Mouse (Mus musculus): ENCODE data around the gene Srp72. TPM values are rescaled to one million over a fixed set of nuclear protein-coding genes. Genes with fewer than 3 reads are reported as not detected.
A peak's percentile ranks its signal among the peaks of the same experiment; 100 is the strongest.

Srp72 gene
- total RNA-seq (2021): 100 to 1,000 TPM in 1 of 2 experiments, 10 to 100 TPM in 1; 93.8 to 100 TPM
- long read RNA-seq, experiment 1, transcript Srp72-201 (19 exons, 3,625 nt): major isoform, 15 of 22 reads
- long read RNA-seq, experiment 1, partial matches to known transcripts: 3 of 22 reads
- long read RNA-seq, experiment 1, other reads (novel, unspliced or antisense): 3 of 22 reads
- long read RNA-seq, experiment 2, transcript Srp72-201 (19 exons, 3,625 nt): major isoform, 5 of 13 reads
- long read RNA-seq, experiment 2, partial matches to known transcripts: 4 of 13 reads
- long read RNA-seq, experiment 2, other reads (novel, unspliced or antisense): 2 of 13 reads

DNA sequence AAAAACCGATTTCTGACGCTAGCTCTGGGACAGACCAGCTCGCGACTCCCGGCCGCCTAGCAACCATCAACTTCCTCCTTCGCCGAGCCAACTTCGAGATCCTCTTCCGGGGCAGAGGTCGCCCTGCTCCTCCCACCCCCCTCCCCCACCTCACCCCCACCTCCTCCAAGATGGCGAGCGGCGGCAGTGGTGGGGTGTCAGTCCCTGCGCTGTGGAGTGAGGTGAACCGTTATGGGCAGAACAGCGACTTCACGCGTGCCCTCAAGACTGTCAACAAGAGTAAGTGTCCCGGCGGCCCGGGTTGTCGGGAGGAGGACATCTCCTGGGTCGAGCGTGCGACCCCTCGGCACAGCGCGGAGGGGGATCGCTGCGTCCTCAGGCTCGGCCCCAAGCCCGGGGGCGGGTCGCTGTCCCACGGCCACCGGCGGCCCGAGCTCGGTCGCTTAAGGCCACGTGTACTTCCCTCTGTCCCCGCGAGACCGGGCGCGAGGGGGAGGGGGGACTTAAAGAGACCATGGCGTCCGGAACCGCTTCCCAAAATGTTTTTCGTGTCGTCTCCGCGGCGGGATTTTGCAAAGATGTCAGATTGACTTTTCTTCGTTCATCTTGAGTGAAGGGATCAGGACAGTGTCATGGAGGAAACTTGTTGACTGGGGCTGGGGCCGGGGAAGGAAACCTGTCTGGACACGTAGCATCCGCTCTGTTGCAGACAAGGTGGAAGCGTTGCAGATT, at the start of gene Srp72:
Gene Srp72 (plus strand): TSS at position 130 of the 732 bp plus-strand sequence.
- peak; percentile 82 to 84 for DNase-seq (ENCODE audit: low spot score in 2 of 2)

DNA sequence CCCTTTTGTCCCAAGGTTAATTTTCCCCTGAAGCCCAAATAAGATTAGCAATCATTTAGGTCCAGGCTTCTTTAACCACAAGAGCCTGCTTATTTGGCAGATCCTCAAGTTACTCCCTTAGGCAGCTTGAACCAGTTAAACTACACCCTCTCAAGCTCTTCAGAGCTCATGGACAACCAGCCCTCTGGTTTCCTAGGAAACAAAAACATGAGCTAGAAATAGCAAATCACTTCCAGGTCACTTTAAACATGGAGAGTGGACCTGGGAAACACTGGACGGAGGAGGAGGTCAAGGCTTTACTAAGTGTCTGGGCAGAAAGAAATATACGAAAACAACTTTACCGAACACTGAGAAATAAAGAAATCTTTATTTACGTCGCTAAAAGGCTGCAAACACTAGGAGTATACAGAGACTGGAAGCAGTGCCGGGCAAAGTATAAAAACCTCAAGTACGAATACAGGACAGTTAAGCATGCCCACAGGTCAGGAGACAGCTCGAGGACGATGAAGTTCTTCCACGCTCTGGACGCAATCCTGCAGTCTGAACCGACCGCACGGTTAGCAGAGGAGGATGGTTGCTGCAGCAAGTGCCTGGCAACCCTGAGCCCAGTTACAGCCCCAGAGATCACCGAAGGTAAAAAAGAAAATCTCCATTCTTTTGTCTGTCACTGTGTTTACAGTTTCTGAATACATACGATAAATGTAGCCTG, 46.2 kb upstream of the Srp72 start:
- DNase-seq (ENCODE audit: low spot score in 2 of 2): no peak

DNA sequence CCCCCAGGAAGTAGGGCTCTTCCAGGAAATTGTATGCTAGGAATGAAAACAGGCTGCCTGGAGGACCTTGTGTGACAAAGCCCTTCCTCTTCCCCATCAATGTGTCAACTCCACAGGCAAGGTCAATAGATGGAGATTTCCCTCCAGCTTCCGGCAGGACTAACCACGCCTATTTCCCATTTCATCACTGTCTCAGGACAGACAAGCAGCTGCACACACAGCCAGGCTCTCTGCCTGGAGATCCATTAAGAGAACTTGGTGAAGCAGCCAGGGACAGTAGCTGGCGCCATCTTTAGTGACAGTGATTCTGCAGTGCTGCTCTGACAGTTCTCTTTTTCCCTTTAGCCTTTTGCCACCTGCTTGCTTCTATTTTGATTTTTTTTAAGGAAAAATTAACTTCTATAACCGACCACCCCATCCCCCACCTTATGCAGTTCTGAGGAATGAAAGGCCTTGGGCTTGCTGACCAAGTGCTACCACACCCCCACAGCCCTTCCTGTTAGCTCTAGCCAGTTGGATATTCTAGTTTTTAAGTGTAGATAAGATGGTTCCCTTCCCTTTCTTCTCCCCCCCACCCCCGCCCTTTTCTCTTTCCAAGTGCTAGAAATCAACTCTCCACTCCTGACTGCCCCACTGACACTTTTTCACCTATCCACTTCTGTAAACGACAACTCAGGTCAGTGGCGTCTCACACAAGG, 45.2 kb upstream of the Srp72 start:
- DNase-seq (ENCODE audit: low spot score in 2 of 2): no peak

DNA sequence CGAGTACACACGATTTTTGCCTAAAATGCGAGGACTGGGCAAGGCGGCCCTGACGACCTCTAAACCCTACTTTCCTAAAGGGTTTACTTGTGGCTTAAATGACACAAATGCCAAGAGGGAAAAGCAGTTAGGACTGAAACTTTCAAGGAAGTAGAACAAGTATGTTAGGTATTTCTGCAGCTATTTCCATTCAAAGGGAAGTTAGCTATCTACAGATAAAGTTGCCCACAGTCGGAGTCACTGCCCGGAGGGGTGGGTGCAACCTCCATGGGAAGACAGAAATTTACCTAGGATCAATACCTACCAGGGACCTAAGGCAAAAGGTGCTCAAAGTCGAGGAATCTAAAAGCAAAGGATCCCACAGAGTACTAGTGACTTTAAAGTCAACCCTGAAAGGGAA, 34.8 kb upstream of the Srp72 start:
- DNase-seq (ENCODE audit: low spot score in 2 of 2): no peak

DNA sequence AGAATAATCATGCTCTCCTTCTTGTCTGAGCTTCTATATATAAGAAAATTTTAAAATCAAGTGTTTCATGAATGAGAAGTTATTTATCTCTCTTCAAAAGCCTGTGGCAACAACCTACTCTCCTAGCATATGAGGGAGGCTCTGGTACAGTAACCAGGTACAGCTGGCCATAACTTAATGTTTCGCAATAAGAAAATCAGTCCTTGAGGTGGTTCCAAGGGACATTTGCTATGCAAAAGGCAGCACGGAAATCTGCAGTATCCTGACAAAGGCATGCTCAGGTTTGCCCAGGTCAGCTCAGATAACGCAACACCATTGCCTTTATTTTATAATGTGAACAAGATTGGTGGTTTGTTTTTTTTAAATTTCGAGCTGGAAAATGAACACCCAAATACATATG, 32.5 kb upstream of the Srp72 start:
- DNase-seq (ENCODE audit: low spot score in 2 of 2): no peak

DNA sequence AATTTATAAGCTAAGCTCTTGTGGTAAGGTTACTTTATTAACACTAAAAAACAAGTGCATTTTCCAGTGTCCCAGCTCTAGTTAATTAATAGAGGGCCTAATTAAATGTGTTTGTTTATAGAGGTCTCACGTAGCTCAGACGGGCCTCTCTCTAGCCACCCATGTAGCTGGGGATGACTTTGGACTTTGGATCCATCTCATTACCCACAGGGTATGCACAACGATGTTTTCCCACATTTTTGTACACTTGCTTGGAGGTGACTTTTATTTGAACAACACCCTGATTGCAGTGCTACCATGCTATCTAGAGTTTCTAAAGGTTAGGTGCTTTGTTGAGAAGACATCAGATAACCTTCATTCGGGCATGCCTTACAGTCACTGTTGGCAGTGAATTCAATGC, 32.0 kb upstream of the Srp72 start:
- DNase-seq (ENCODE audit: low spot score in 2 of 2): no peak

DNA sequence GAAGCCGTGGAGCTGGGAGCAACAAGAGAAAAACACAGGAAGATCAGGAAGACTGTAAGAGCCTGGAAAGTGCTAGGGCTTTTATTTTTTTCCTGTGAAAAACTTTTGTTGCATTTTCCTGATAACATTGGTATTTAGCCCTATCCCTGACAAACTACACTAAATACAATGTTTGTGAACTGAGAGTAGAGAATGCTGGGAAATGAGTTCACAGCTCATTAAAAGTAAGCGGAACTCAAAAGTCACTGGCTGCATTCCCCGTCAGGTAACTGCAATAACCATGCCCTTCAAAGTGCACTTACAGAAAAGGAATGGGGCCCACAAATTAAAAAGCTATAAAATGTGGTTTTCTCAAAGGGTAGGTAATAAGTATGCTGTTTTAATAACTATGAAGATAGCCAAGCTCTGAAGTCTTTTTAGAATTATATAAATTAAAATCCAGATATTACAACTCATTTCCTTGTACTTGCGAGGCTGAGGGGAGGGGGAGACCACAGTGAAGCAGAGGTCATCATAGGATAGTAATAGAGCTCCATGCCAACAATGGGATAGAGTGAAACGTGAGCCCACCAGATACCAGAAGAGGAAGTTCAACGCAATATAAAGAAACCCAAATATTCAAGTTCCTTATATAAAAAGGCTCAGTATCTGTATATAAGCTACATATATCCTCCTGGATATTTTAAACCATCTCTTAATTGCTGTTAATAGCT, 29.4 kb upstream of the Srp72 start:
- DNase-seq (ENCODE audit: low spot score in 2 of 2): no peak

DNA sequence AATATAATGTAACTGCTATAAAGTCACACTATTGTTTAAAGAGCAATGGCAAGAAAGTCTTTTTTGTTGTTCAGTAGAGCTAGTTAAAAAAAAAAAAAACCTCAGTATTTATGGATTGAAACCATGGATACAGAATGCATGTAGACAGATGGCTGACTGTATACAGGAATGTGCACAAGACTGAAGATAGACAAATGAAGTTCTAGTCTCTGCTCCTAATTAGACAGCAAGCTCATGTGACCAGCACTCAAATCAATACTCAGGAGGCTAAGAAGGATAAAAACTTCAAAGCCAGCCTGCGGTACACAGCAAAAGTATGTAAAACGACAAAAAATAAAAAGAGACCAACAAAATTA, 28.8 kb upstream of the Srp72 start:
- no peak for DNase-seq (ENCODE audit: low spot score in 2 of 2)

DNA sequence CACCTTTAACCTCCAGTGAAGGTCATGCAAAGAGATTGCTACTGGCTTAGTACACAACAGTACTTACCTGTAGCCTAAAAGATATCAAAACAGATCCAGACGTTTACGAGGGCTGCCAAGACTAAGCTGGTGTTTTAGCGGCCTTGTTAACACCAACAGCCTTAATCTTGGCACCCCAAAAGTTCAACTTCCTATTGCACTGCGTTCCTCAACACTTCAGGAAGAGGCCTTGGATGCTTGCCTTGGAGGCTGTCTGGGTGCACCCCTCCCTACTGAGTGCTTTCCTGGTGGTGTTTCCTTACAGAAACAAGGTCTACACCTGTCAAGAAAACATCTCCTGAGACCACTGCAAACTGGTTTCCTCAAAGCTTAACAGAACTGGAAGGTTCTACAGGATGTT, 27.3 kb upstream of the Srp72 start:
- DNase-seq (ENCODE audit: low spot score in 2 of 2): no peak

DNA sequence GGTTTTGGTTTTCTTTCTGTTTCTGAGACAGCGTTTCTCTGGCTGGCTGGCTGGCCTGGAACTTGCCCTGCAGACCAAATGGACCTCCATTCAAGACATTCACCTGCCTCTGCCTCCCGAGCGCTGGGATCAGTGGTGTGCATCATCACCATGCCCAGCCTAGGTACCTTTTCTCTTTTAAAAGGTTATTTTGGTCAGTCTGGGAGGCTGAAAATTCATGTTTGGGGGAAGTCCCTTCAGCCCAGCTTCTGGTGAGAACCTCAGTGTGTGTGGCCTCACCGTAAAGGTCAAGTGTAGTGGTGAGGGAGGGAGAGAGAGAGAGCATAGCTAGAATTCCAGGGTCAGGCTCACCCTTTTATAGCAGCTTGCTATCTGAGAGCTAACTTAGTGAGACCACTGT, 26.7 kb upstream of the Srp72 start:
- DNase-seq (ENCODE audit: low spot score in 2 of 2): no peak

DNA sequence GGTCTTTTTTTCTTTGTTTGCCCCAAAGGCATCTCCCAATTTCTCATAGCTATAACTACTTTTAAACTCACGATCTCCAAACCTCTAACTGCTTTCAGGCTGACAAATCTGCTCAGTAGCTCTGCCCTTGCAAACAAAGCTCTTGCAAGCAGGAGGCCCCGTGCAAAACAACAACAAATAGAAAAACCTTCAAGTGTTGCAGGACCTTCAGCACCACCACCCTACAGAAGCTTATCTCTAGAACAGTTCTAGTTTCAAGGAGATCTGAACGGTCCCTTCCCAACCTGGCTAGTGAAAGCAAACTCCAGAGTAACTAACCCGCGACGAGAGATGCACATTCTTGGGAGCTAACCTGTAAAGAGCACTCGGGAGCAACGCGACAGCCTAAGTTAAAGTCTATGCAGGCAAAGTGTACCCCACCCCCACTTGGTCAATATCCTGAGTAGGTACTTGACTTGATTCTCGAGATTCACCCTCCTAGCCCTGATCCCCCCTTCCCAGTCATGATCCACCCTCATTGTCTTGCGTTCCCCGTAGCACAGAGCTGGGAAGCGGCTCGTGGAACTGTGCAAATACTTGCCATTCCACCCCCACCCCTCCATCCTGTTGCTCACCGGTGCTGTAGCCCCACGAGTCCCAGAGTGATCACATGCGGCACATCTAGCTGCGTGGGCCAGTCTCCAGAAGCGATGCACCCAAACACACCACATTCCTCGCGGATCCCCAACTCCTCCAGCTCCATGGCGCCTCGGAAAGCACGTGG, 24.0 kb upstream of the Srp72 start:
- no peak for DNase-seq (ENCODE audit: low spot score in 2 of 2)

DNA sequence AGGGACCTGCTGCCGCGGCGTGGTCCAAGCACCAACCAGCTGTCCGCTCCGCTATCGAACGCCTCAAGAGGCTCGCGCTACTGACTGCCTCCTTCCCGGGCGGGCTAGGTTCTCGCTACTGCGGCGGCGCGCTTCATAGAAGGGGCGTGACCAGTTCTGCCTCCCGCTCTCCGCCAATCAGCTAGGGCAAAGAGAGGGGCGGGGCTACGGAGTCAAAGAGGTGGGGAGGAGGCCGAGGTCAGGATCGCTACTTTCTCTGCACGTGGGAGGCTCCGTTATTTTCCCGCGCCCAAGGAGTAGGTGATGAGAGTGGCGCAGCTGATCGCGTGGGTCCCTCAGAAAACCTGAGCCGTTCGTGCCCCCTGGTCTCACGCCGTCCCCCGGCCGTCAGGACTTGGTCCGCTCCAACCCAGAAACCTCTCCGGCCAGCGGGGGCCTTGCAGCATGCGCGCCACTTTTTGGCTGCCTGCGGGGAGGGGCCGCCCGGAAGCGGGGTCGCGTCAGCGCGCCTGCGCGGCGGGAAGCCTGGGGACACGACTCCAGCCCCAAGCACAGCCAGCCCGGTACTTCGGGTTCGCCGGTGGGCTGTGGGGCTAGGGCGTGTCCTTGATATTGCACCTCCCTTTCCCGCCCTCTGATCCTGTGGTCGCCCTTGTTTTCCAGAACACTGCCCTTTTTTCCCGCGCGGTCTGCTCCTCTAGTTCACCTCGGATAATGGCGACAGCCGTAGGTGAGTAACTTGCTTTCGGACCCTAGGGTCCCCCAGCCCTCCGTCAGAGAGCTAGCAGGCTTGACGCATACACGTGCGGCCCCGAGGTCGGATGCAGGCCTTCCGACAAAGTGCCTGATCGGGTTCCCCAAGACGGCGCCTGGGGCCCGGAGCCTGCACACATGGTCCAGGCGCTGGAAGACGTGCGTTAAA, 23.1 kb upstream of the Srp72 start, which contains the start of the genes Paics and Ppat:
Gene Paics (plus strand): TSS at position 202 of the 922 bp plus-strand sequence.
Gene Ppat (minus strand): TSS at position 473 of the 922 bp plus-strand sequence.
- DNase-seq (ENCODE audit: low spot score in 2 of 2): peak; percentile 97 to 98

DNA sequence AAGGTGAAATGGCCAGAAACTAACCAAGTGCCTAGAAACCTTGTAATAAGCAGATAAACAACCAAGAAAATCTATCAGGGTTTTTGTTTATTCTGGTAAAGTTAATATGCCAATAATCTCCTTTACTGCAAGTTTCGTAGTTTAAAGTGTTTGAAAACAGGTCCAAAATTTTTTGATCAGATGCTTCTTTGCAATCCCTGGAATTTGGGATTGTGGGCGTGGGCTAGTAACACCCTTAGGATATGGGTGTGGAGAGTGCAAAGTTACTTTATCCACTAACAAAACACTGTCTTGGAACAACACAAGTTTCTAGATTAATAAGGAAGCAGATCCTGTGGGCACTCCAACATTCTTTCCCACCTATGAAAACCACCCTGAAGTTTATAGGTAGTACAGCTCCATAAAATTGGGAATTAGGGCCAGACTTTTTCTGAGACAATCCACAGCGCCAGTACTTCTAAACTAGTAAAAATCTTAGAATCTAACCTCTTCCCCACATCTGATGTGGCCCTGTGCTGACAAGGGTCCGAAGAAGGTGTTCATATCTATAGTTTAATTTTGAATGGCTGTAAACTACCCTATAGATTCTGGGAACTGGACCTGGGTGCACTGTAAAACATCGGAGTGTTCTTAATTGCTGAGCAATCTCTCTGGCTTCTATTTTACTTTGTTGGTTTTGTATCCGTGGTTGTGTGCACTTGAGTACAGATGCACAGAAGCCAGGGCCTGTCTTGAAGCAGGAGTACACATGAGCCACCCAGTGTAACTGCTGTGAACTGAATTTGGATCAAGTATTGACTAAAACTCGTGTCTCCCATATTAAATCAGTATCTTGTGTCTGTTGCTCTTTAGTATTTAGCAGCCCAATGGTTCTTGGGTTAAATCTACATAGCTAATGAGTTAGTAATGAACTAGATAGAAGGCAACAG, 22.1 kb upstream of the Srp72 start:
- DNase-seq (ENCODE audit: low spot score in 2 of 2): no peak

DNA sequence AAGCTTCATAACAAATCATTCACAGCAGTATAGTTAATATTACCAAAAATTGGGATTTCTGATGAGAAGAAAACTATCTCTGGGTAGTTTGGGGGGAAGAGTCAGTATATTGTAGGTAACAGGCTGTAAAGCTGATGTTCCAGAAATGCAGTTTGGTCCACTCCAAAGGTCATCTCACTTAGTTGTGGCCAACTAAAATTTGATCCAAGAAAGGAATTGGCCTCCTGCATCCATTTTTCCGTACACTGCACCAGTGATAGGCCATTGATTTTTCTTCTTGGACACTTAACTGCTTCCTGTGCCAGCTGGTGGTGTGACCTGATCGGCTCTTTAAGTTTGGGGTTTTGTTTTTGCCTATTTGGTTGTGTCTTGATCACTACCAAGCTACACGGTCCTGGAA, 20.7 kb upstream of the Srp72 start:
- no peak for DNase-seq (ENCODE audit: low spot score in 2 of 2)

DNA sequence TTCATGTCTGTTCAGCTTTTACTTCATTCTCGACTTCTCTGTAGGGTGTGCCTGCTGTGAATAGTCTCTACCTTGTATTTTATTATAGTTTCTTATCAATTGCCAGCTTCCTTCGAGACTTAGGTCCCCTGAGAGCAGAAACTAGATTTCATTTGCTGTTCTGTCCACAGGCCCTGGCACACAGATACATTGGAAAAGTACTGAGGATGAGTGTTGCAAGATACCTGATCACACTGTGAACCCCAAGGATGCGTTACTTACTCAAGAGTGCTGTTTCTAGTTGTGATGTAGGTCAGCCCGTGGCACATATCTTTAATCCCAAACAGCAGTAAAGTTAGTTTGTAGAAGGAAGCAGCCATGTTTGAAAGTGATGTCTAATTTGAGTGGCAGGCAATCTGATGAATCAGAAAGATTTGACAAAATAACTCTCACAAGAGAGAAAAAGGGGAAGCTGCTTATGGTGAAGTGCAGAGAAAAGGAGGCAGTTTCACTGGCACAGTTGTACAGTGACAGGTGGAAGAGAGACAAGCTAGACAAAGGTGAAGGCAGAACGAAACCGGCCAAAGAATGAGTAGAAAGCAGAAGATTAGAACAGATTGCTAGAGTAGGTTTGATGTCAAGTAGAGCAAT, 20.1 kb upstream of the Srp72 start:
- no peak for DNase-seq (ENCODE audit: low spot score in 2 of 2)

DNA sequence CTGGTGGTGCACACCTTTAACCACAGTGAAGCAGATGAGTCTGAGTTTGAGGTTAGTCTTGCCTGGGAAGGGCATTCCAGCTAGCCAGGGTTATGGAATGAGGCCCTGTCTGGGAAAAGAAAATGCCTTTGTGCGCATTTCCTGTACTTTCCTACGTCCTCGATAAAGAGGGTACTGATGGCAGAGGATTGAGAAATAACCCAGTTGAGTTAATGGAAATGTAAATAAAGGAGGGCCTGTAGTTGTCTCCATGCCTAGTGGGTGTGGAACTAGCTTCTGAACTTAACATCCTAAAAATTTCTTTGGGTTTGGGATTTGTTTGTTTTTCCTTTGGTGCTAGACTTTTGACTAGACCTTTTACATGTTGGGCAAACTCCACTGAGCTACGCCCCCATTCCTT, 19.0 kb upstream of the Srp72 start:
- no peak for DNase-seq (ENCODE audit: low spot score in 2 of 2)

DNA sequence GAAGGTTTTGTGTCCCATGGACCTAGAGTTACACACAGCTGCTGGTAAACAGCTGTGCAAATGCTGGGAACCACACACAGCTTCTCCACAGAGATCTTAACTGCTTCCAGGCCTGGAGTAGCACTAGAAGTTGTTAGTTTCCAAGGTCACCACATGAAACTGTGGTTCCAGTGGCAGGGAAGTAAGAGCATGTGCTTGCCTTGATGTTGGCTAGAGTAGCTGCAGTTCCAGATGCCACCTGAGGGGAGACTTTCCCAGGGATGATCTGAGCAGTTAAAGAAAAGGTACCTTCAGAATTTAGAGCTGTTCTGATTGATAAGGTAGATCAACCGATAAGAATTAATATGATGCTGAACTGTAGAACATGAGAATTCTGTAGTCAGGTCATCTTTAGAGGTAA, 16.5 kb upstream of the Srp72 start:
- no peak for DNase-seq (ENCODE audit: low spot score in 2 of 2)

Measured in left cerebral cortex, adult 18-20 months (tissue).